Mouse (Mus musculus) limb, embryonic 10.5 days (tissue): ENCODE data around the gene Agrn. TPM values are rescaled to one million over a fixed set of nuclear protein-coding genes. Genes with fewer than 3 reads are reported as not detected.

Experiments
- DNase-seq: peaks from one replicate; pipeline ENCODE4 v3.0.0-alpha.2; 2017; ENCODE audit warnings: low spot score
- H3K27ac ChIP-seq: fragments of 300-500 bp; sonication (generic); 2 replicates; pipeline ENCODE4 v1.5.1; 2016; ENCODE audit warnings: mild to moderate bottlenecking
- H3K27me3 ChIP-seq: fragments of 300-500 bp; sonication (generic); 2 replicates; pipeline ENCODE4 v1.6.1; 2016; ENCODE audit warnings: low read depth, mild to moderate bottlenecking; ENCODE audit not compliant: poor library complexity, severe bottlenecking
- H3K36me3 ChIP-seq: fragments of 300-500 bp; sonication (generic); 2 replicates; pipeline ENCODE4 v1.6.1; 2016; ENCODE audit warnings: mild to moderate bottlenecking, moderate library complexity
- H3K4me1 ChIP-seq: fragments of 300-500 bp; sonication (generic); 2 replicates; pipeline ENCODE4 v1.6.1; 2016
- H3K4me3 ChIP-seq: fragments of 300-500 bp; sonication (generic); 2 replicates; pipeline ENCODE4 v1.5.1; 2016; ENCODE audit warnings: mild to moderate bottlenecking, moderate library complexity
- H3K9me3 ChIP-seq: fragments of 300-500 bp; sonication (generic); replicated peaks from 2 replicates; pipeline ENCODE4 v1.6.1; 2016; ENCODE audit warnings: mild to moderate bottlenecking
- WGBS: fragments of 180-500 bp; shearing (Covaris S2); methylation state at CpG from one replicate; pipeline ENCODE4 v1.1.7; 2016; 5-methylcytosine and 5-hydroxymethylcytosine counted together
- polyA plus RNA-seq: library from polyadenylated mRNA; unstranded; fragments of >200 nt; fragmentation: Nextera tagmentation; extraction: Ambion mirVana; gene quantifications from 2 replicates; pipeline ENCODE4 v1.2.1, GENCODE M21; 2016

The Agrn gene
- polyA plus RNA-seq, 1 experiment from 2014 or later = 49.0 TPM

DNA sequence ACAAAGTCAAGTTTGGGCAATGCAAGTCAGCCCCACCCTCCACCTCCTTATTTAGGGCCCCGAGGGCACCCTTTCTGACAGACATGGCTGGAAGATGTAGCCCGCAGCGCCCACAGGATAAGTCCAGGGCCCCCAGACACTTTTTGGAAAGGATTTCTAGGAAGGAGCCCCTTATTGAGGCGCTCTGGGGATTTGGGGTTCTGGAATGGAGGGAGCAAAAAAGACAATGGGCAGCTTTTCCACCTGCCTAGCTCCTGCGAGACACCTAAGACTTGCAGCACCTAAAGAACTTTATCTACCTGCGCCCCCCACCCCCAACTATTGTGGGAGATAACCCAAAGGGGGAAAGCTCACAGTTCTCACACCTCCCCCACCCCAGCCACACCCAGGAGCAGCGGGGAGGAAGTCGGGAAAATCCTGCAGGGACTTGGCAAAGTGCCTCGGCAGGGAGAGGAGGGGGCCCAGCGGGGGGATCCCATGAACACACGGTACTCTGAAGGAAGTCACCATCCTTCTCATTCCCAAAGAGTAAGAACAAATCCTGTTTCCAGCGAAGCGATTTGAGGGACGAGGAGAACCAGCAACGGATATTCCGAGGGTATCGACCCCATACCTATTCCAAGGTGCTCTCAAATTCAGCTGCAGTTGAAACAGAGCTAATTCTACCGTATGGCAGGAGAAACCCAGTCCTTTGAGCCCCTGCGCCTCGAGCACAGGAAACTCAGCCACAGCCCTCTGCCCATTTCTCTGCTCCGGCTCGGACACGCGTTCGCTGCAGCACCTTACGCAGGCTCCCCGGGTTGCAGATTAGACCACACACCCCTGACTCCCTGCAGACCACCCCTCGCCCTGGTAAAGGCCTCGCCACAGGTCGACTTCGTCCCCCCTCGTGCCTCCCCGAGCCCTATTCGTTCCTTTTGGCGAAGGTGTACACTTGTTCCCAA, 1.1 kb downstream of the Agrn start:
- Histone ChIP-seq H3K4me1 (peaks cover 63% of the 10 kb centered on the region), H3K27ac (peak overlapping the region; percentile 96), H3K9me3 (no peaks in the 10 kb centered on the region), H3K27me3 (peaks cover 3% of the 10 kb centered on the region; the same call in 1 of the 2 replicates), H3K36me3 (peaks cover 42% of the 10 kb centered on the region), H3K4me3 (peak overlapping the region; percentile 97)
- 4% methylated on average over 35 of the region's 35 CpGs for WGBS
- DNase-seq = peak; percentile 65

DNA sequence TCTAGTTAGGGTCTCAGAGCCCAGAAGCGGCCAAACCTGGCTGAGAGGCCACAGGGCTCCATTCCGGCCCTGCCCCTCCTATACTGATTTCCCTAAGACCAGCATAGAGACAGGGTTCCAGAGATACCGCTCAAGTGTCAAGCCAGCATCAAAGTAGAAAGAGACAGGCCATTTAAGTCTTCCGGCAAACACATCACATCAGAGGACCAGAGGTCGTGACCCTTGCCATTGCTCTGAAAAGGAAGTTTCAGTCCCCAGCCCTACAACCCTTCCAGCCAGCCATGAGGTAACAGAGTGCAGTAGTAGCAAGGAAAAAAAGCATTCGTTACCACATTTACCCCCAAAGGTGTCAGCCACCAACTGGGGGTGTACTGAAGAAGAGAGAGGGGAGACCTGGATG, 2.9 kb downstream of the Agrn start:
- peaks cover 78% of the 10 kb centered on the region for H3K4me1 ChIP-seq
- no peak for DNase-seq
- WGBS = 13% methylated on average over 6 of the region's 6 CpGs
- peak overlapping the region; percentile 11; the same call in 1 of the 2 replicates for H3K4me3 ChIP-seq
- H3K27ac ChIP-seq = no peak overlapping the region
- no peaks in the 10 kb centered on the region for H3K27me3 ChIP-seq
- H3K9me3 ChIP-seq = no peaks in the 10 kb centered on the region
- H3K36me3 ChIP-seq = peaks cover 59% of the 10 kb centered on the region

DNA sequence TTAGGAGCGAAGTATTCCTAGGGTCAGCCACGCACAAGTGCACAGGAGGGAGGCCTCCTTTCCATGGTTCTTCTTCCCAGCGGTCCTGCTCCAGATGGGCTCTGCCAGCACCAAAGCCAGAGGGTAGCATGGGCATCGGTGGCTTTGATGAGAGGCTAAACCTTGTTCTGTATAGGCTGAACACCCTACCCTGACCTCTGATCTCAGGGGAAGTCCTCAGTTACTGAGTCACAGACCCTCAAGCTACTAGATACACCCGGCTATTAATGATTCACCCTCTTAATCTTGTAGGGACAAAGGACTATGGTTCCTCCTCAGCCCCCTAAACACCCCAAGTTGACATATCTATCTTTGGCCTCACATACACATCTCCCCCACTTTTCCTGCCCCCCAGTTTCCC, 3.4 kb downstream of the Agrn start:
- no peak for DNase-seq
- Histone ChIP-seq H3K4me1 (peaks cover 82% of the 10 kb centered on the region), H3K36me3 (peaks cover 59% of the 10 kb centered on the region), H3K27me3 (no peaks in the 10 kb centered on the region), H3K27ac (no peak overlapping the region), H3K9me3 (no peaks in the 10 kb centered on the region), H3K4me3 (peak overlapping the region; percentile 14; the same call in 1 of the 2 replicates)
- 59% methylated on average over 5 of the region's 5 CpGs for WGBS

DNA sequence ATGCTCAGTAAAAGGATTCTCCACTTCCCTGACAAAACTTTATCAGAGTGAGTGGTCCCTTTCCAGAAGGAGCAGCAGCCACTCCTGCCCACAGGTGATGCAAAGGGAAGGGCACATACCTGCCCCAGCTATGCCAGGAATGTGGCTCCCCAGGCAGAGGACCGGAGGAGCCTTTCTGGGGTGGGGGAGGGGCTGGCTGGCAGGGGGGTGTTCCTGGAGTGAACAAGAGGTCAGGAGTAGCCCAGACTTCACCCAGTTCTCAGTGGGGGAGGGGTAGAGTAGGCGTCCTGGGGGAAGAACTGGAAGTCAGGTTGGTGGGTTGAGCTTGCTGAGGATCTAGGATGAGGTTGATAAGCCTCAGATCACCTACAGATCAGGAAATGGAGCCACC, 4.1 kb downstream of the Agrn start:
- H3K4me3 ChIP-seq = 0 out of 2 replicates have a peak overlapping the region, but pooled peaks have one; percentile 14
- no peaks in the 10 kb centered on the region for H3K27me3 ChIP-seq
- no peak for DNase-seq
- H3K27ac ChIP-seq = peak overlapping the region; percentile 61; the same call in 1 of the 2 replicates
- no peaks in the 10 kb centered on the region for H3K9me3 ChIP-seq
- H3K36me3 ChIP-seq = peaks cover 59% of the 10 kb centered on the region
- H3K4me1 ChIP-seq = peaks cover 90% of the 10 kb centered on the region
- 5% methylated on average over 2 of the region's 2 CpGs for WGBS

GRCm38 (mm10) chr4:156192421-156193199, 4.7 kb downstream of the Agrn start:
- no peaks in the 10 kb centered on the region for H3K9me3 ChIP-seq
- no peak for DNase-seq
- 41% methylated on average over 8 of the region's 8 CpGs for WGBS
- no peaks in the 10 kb centered on the region for H3K27me3 ChIP-seq
- H3K4me1 ChIP-seq = peaks cover 91% of the 10 kb centered on the region
- peak overlapping the region; percentile 61; the same call in 1 of the 2 replicates for H3K27ac ChIP-seq
- peaks cover 59% of the 10 kb centered on the region for H3K36me3 ChIP-seq
- H3K4me3 ChIP-seq = no peak overlapping the region

GRCm38 (mm10) chr4:156188811-156189323, 8.4 kb downstream of the Agrn start:
- peak overlapping the region; percentile 3 for H3K4me3 ChIP-seq
- DNase-seq = peak; percentile 50

GRCm38 (mm10) chr4:156188162-156188810, 9.0 kb downstream of the Agrn start:
- Histone ChIP-seq H3K27me3 (no peaks in the 10 kb centered on the region), H3K36me3 (peaks cover 67% of the 10 kb centered on the region), H3K4me1 (peaks cover 81% of the 10 kb centered on the region), H3K27ac (peak overlapping the region; percentile 77), H3K4me3 (peak overlapping the region; percentile 3; the same call in 1 of the 2 replicates), H3K9me3 (no peaks in the 10 kb centered on the region)
- 71% methylated on average over 5 of the region's 5 CpGs for WGBS
- DNase-seq = no peak

More at GRCm38 (mm10) chr4:156188811-156189323, 8.4 kb downstream of the Agrn start:
- H3K27ac ChIP-seq = peak overlapping the region; percentile 77
- no peaks in the 10 kb centered on the region for H3K9me3 ChIP-seq
- H3K4me1 ChIP-seq = peaks cover 87% of the 10 kb centered on the region
- 33% methylated on average over 6 of the region's 6 CpGs for WGBS
- peaks cover 67% of the 10 kb centered on the region for H3K36me3 ChIP-seq
- H3K27me3 ChIP-seq = no peaks in the 10 kb centered on the region

DNA sequence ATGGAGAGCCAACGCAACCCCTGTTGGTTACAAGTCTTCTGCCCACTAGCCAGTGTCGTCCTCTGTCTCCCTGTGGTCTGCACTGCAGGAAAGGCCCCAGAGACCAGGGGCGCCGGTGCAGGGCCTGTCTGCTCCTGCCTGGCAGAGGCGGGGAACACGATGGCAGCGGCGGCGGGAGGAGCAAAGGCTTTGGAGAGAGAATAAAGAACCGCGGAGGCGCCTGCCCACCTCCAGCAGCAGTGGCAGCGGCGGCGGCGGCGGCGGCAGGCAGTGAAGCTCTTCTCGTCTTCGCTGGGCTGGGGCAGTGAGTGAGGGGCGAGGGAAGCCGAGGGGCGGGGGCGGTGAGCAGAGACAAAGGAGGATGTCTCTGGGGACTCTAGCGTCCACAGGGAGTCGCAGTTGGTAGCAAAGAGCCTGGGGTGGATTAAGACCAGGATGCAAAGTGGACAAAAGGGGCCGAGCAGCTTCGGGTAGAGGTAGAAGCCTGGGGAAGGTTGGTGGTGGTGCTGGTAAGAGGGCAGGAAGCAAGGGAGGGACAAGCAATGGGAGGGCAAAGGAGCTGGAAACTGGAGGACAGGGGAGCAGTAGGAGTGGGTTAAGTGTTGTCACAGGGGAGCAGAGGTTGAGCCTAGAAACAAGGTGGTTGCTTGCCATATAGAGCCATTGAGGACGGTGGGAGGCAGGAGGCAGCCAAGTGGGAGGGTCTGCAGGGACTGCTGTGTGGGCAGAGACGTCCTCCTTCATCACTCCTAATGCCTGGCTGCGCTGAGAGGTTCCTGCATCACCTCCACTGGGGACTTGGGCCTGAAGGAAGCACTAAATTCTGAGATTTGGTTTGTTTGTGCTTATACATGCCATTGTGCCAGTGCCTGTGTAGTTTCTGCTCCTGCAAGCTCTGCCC, 11.1 kb downstream of the Agrn start:
- peak; percentile 55 for DNase-seq
- Histone ChIP-seq H3K36me3 (peaks cover 66% of the 10 kb centered on the region), H3K27me3 (no peaks in the 10 kb centered on the region), H3K4me1 (peaks cover 62% of the 10 kb centered on the region), H3K27ac (peak overlapping the region; percentile 85), H3K9me3 (no peaks in the 10 kb centered on the region), H3K4me3 (peak overlapping the region; percentile 45)
- 14% methylated on average over 31 of the region's 31 CpGs for WGBS

DNA sequence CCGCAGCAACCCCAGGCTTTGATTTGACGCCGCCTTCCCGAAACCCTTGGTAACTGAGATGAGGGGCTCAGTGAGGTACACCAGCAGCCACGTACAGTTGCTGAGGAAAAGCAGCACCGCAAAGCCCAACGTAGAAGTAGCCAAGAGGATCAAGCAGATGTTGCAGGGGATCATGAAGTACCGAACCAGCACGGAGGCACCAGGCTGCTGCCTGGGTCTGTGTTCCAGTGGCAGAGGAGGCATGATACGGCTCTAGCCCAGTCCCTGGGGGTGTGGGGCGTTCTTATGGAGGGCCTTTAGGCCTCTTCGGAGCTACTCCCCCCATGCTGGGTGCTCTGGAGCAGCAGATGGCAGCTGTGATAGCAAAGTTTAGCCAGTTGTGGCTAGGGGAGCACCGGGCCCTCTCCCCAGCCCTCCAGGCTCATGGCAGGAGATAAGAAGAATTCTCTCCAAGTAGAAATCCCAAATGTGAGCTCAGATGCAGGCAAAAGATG, 11.8 kb downstream of the Agrn start:
- Histone ChIP-seq H3K4me1 (peaks cover 57% of the 10 kb centered on the region), H3K9me3 (no peaks in the 10 kb centered on the region), H3K27me3 (no peaks in the 10 kb centered on the region), H3K36me3 (peaks cover 61% of the 10 kb centered on the region), H3K27ac (peak overlapping the region; percentile 85), H3K4me3 (peak overlapping the region; percentile 45)
- DNase-seq = no peak
- WGBS = 86% methylated on average over 13 of the region's 13 CpGs

GRCm38 (mm10) chr4:156184291-156184954, 12.9 kb downstream of the Agrn start:
- Histone ChIP-seq H3K4me1 (peaks cover 48% of the 10 kb centered on the region), H3K4me3 (no peak overlapping the region), H3K36me3 (peaks cover 61% of the 10 kb centered on the region), H3K27ac (no peak overlapping the region), H3K9me3 (no peaks in the 10 kb centered on the region), H3K27me3 (no peaks in the 10 kb centered on the region)
- 93% methylated on average over 7 of the region's 7 CpGs for WGBS
- DNase-seq = no peak

- no peaks in the 10 kb centered on the region for H3K9me3 ChIP-seq
- H3K27ac ChIP-seq = no peak overlapping the region
- peaks cover 41% of the 10 kb centered on the region for H3K4me1 ChIP-seq
- 90% methylated on average over 5 of the region's 5 CpGs for WGBS
- H3K4me3 ChIP-seq = no peak overlapping the region
- no peaks in the 10 kb centered on the region for H3K27me3 ChIP-seq
- peaks cover 68% of the 10 kb centered on the region for H3K36me3 ChIP-seq
- no peak for DNase-seq
Observed at GRCm38 (mm10) chr4:156183747-156184146, 13.5 kb downstream of the Agrn start.
